In genomic region chr11:84146081-84146480, GRCm38 (mm10) we compare ENCODE assay signal across 31 mouse cellular contexts. TPM values are rescaled to one million over a fixed set of nuclear protein-coding genes. Genes with fewer than 3 reads are reported as not detected.
DNase-seq lines count a peak whose midpoint lies in the region; ATAC-seq and TF ChIP-seq lines count a peak whose summit lies in the region.
"Had no signal": no experiment of that assay in that cellular context is flagged by ENCODE, and none has a peak within 500 bp of the region (broad histone marks: within the 10 kb centered on the region; RNA-seq: fewer than 3 reads in every experiment).

No protein-coding gene starts in this region.

- H3K27ac ChIP-seq in kidney, embryonic 16.5 days (ENCODE audit: low read length), result no peak overlapping the region
- H3K27ac ChIP-seq in liver, adult 2 months (replicated peaks; ENCODE audit: insufficient read depth, low read depth, low read length), result peak overlapping the region; percentile 80
- no peak overlapping the region for H3K27ac ChIP-seq in liver, embryonic 12.5 days
- no peak overlapping the region for H3K27ac ChIP-seq in intestine, embryonic 15.5 days
- H3K27ac ChIP-seq: forebrain, embryonic 12.5 days; hindbrain, embryonic 10.5 days; layer of hippocampus, adult 2 months; liver, embryonic 14.5 days; macrophage; neural tube, embryonic 15.5 days; stomach, postnatal 0 days had no signal

- no peaks in the 10 kb centered on the region for H3K79me2 ChIP-seq in liver, adult 2 months (ENCODE audit: control insufficient read depth, insufficient read depth, low read length)

- no peak for TF ChIP-seq POLR2A in liver, adult 2 months (IDR thresholded peaks at IDR 0.05; ENCODE audit: extremely low read depth, insufficient read depth, low read length)

- H3K4me1 ChIP-seq in kidney, embryonic 16.5 days (ENCODE audit: insufficient read depth, low read length), result no peaks in the 10 kb centered on the region
- H3K4me1 ChIP-seq in liver, adult 2 months (ENCODE audit: control insufficient read depth, insufficient read depth, low read length), result peaks cover 16% of the 10 kb centered on the region
- H3K4me1 ChIP-seq in liver, embryonic 12.5 days, result peaks cover 10% of the 10 kb centered on the region
- no peaks in the 10 kb centered on the region for H3K4me1 ChIP-seq in intestine, embryonic 15.5 days (replicated peaks)
- H3K4me1 ChIP-seq: forebrain, embryonic 12.5 days; heart, embryonic 12.5 days; hindbrain, embryonic 10.5 days; neural tube, embryonic 15.5 days had no signal

- no peak overlapping the region for H3K4me3 ChIP-seq in kidney, embryonic 16.5 days (ENCODE audit: low read length)
- H3K4me3 ChIP-seq in liver, adult 2 months (ENCODE audit: insufficient read depth, low read depth, low read length), result no peak overlapping the region
- no peak overlapping the region for H3K4me3 ChIP-seq in liver, embryonic 12.5 days
- no peak overlapping the region for H3K4me3 ChIP-seq in intestine, embryonic 15.5 days (replicated peaks)
- H3K4me3 ChIP-seq: forebrain, embryonic 12.5 days; heart, embryonic 12.5 days; hindbrain, embryonic 10.5 days; layer of hippocampus, adult 2 months; neural tube, embryonic 15.5 days had no signal

- no peak overlapping the region for H3K4me2 ChIP-seq in kidney, embryonic 16.5 days (replicated peaks; ENCODE audit: low read depth, low read length)
- no peak overlapping the region for H3K4me2 ChIP-seq in liver, embryonic 12.5 days
- no peak overlapping the region for H3K4me2 ChIP-seq in intestine, embryonic 15.5 days (replicated peaks)
- H3K4me2 ChIP-seq: forebrain, embryonic 12.5 days; heart, embryonic 12.5 days; neural tube, embryonic 15.5 days had no signal

- TF ChIP-seq CTCF in liver, adult 2 months (IDR thresholded peaks at IDR 0.05; ENCODE audit: low read depth, low read length), result no peak

- H3K9ac ChIP-seq in kidney, embryonic 16.5 days (replicated peaks; ENCODE audit: low read length), result no peak overlapping the region
- 0 out of 2 replicates have a peak overlapping the region, but pooled peaks have one; percentile 30 for H3K9ac ChIP-seq in liver, adult 2 months (ENCODE audit: low read depth, low read length)
- H3K9ac ChIP-seq in liver, embryonic 12.5 days, result no peak overlapping the region
- H3K9ac ChIP-seq in intestine, embryonic 15.5 days, result no peak overlapping the region
- H3K9ac ChIP-seq: forebrain, embryonic 12.5 days; heart, embryonic 12.5 days; liver, embryonic 14.5 days; neural tube, embryonic 15.5 days had no signal

- H3K36me3 ChIP-seq in kidney, embryonic 16.5 days (ENCODE audit: insufficient read depth, low read length), result no peaks in the 10 kb centered on the region
- H3K36me3 ChIP-seq in liver, adult 2 months (ENCODE audit: control insufficient read depth, insufficient read depth, low read length), result no peaks in the 10 kb centered on the region
- H3K36me3 ChIP-seq in liver, embryonic 12.5 days, result no peaks in the 10 kb centered on the region
- H3K36me3 ChIP-seq in intestine, embryonic 15.5 days, result no peaks in the 10 kb centered on the region
- H3K36me3 ChIP-seq: forebrain, embryonic 12.5 days; heart, embryonic 12.5 days; hindbrain, embryonic 10.5 days; neural tube, embryonic 15.5 days had no signal

- WGBS in kidney, embryonic 16.5 days, result 78% methylated on average over 3 of the region's 3 CpGs
- WGBS in liver, adult 2 months, result 28% methylated on average over 3 of the region's 3 CpGs
- 59% methylated on average over 3 of the region's 3 CpGs for WGBS in liver, embryonic 12.5 days (ENCODE audit: insufficient replicate concordance)
- WGBS in intestine, embryonic 15.5 days, result 67% methylated on average over 3 of the region's 3 CpGs

- peak; percentile 36 for DNase-seq in kidney, adult 11 months
- DNase-seq in liver, adult 2 months (ENCODE audit: extremely low read depth, low read depth, low spot score), result peak; percentile 98
- peak; percentile 62 for DNase-seq in yolk sac, embryonic 10.5 days (ENCODE audit: low spot score)
- DNase-seq: adrenal gland, postnatal 25 days; cerebellum, adult 18-20 months; cerebellum, postnatal 14 days; gastrocnemius, postnatal 25 days; heart, adult 18-20 months; heart, postnatal 10 days; right cerebral cortex, adult 18-20 months; thymus, adult 2 months; thymus, postnatal 4 days had no signal

- ATAC-seq in kidney, embryonic 16.5 days (ENCODE audit: low FRiP score, low TSS enrichment), result no peak
- ATAC-seq in liver, embryonic 12.5 days, result no peak
- ATAC-seq in intestine, embryonic 15.5 days, result peak; percentile 66
- ATAC-seq in cerebellum, adult (ENCODE audit: insufficient number of reproducible peaks, low FRiP score, low TSS enrichment), result no peak
- ATAC-seq: CD4-positive, CD25-positive, alpha-beta regulatory T cell, adult 4 months; inflammation-experienced regulatory T-cells, adult 6 months had no signal

- no peaks in the 10 kb centered on the region for H3K27me3 ChIP-seq in kidney, embryonic 16.5 days (ENCODE audit: insufficient read depth, low read length)
- H3K27me3 ChIP-seq in liver, adult 2 months (ENCODE audit: control insufficient read depth, insufficient read depth, low read length), result no peaks in the 10 kb centered on the region
- H3K27me3 ChIP-seq in liver, embryonic 12.5 days (replicated peaks), result peaks cover 15% of the 10 kb centered on the region
- no peaks in the 10 kb centered on the region for H3K27me3 ChIP-seq in intestine, embryonic 15.5 days (replicated peaks)
- H3K27me3 ChIP-seq: forebrain, embryonic 12.5 days; heart, embryonic 12.5 days; neural tube, embryonic 15.5 days had no signal

- H3K9me3 ChIP-seq in kidney, embryonic 16.5 days (ENCODE audit: low read length), result no peaks in the 10 kb centered on the region
- no peaks in the 10 kb centered on the region for H3K9me3 ChIP-seq in liver, embryonic 12.5 days (replicated peaks)
- H3K9me3 ChIP-seq in intestine, embryonic 15.5 days, result no peaks in the 10 kb centered on the region
- H3K9me3 ChIP-seq: forebrain, embryonic 12.5 days; heart, embryonic 12.5 days; hindbrain, embryonic 10.5 days; neural tube, embryonic 15.5 days had no signal

RNA-seq across cellular contexts. Expression of gene Acaca, which starts 16.6 kb away (rescaled TPM):
- polyA plus RNA-seq in kidney, embryonic 16.5 days (2015; fragmentation: Nextera tagmentation; extraction: Ambion mirVana), result 12.0 TPM in 2 replicates
- total RNA-seq in liver, adult 2 months (2014; rRNA removed), result 86.4 and 89.3 TPM in 2 replicates
- polyA plus RNA-seq in liver, adult 2 months (2012; rRNA removed), result 15.4 and 20.7 TPM in 2 replicates
- 11.8 and 12.6 TPM in 2 replicates for polyA plus RNA-seq in liver, embryonic 12.5 days (2016; fragmentation: Nextera tagmentation; extraction: Ambion mirVana)
- polyA plus RNA-seq in intestine, embryonic 15.5 days (2015; fragmentation: Nextera tagmentation; extraction: Ambion mirVana), result 12.3 and 15.0 TPM in 2 replicates

RNA-seq across cellular contexts. Expression of gene Tada2a, which starts 16.7 kb away (rescaled TPM):
- polyA plus RNA-seq in kidney, embryonic 16.5 days (2015; fragmentation: Nextera tagmentation; extraction: Ambion mirVana), result 34.1 and 36.1 TPM in 2 replicates
- 4.3 and 6.4 TPM in 2 replicates for total RNA-seq in liver, adult 2 months (2014; rRNA removed)
- polyA plus RNA-seq in liver, adult 2 months (2012; rRNA removed), result 3.1 and 3.3 TPM in 2 replicates
- polyA plus RNA-seq in liver, embryonic 12.5 days (2016; fragmentation: Nextera tagmentation; extraction: Ambion mirVana), result 16.2 and 16.7 TPM in 2 replicates
- 25.4 and 25.9 TPM in 2 replicates for polyA plus RNA-seq in intestine, embryonic 15.5 days (2015; fragmentation: Nextera tagmentation; extraction: Ambion mirVana)

RNA-seq across cellular contexts. Expression of gene Gm11437, which starts 21.2 kb away (rescaled TPM):
- polyA plus RNA-seq in kidney, embryonic 16.5 days (2015; fragmentation: Nextera tagmentation; extraction: Ambion mirVana), result not detected in 2 replicates
- 11.6 and 12.4 TPM in 2 replicates for total RNA-seq in liver, adult 2 months (2014; rRNA removed)
- 3.0 and 4.9 TPM in 2 replicates for polyA plus RNA-seq in liver, adult 2 months (2012; rRNA removed)
- not detected in 2 replicates for polyA plus RNA-seq in liver, embryonic 12.5 days (2016; fragmentation: Nextera tagmentation; extraction: Ambion mirVana)
- not detected in 2 replicates for polyA plus RNA-seq in intestine, embryonic 15.5 days (2015; fragmentation: Nextera tagmentation; extraction: Ambion mirVana)
- total RNA-seq: adrenal gland, postnatal 25 days; gastrocnemius, postnatal 25 days; heart, adult 18-20 months; heart, postnatal 10 days; layer of hippocampus, adult 2 months; layer of hippocampus, postnatal 25 days; midbrain, postnatal 0 days had no signal
- polyA plus RNA-seq: CD4-positive, CD25-positive, alpha-beta regulatory T cell, adult 4 months; embryonic facial prominence, embryonic 11.5 days; forebrain, embryonic 12.5 days; heart, embryonic 12.5 days; inflammation-experienced regulatory T-cells, adult 6 months; limb, embryonic 11.5 days; liver, embryonic 14.5 days; lung, postnatal 0 days; macrophage; stomach, postnatal 0 days; thymus, adult 2 months had no signal

Comparison
In these comparisons a context has a peak if more than half of its experiments do, and no peak if none do; other contexts are left out.
1. DNase-seq: peak in every context shown above with its lines; median percentile 98 in liver, adult 2 months; 62 in yolk sac, embryonic 10.5 days; 36 in kidney, adult 11 months.